Mouse (Mus musculus): ENCODE measurements around the gene Alyref. TPM values are rescaled to one million over a fixed set of nuclear protein-coding genes. Genes with fewer than 3 reads are reported as not detected.

Alyref gene
- polyA plus RNA-seq, 1 experiment from 2014 or later = 778 TPM

GRCm38 (mm10) chr11:120631726-120632448 is 33.7 kb upstream of the Alyref start:
- Histone ChIP-seq H3K36me3 (peaks cover 25% of the 10 kb centered on the region), H3K27ac (peak overlapping the region; percentile 87), H3K4me3 (replicated peaks) (peak overlapping the region; percentile 97), H3K4me2 (peak overlapping the region; percentile 92), H3K9me3 (no peaks in the 10 kb centered on the region), H3K27me3 (no peaks in the 10 kb centered on the region), H3K9ac (replicated peaks) (peak overlapping the region; percentile 88), H3K4me1 (replicated peaks) (peaks cover 28% of the 10 kb centered on the region)
- ATAC-seq (ENCODE audit: insufficient number of reproducible peaks, insufficient read depth, low FRiP score, low TSS enrichment, low read depth) = no peak
- 56% methylated on average over 4 of the region's 4 CpGs for WGBS

- WGBS = 48% methylated on average over 7 of the region's 7 CpGs
- Histone ChIP-seq H3K27me3 (no peaks in the 10 kb centered on the region), H3K4me3 (replicated peaks) (peak overlapping the region; percentile 97; the same call in 1 of the 2 replicates), H3K9me3 (no peaks in the 10 kb centered on the region), H3K4me1 (replicated peaks) (peaks cover 28% of the 10 kb centered on the region), H3K9ac (replicated peaks) (peak overlapping the region; percentile 48; the same call in 1 of the 2 replicates), H3K27ac (0 out of 2 replicates have a peak overlapping the region, but pooled peaks have one; percentile 87), H3K36me3 (peaks cover 31% of the 10 kb centered on the region), H3K4me2 (peak overlapping the region; percentile 92)
- ATAC-seq (ENCODE audit: insufficient number of reproducible peaks, insufficient read depth, low FRiP score, low TSS enrichment, low read depth) = no peak
These were observed 32.9 kb upstream of the Alyref start for GRCm38 (mm10) chr11:120630881-120631725.

- H3K9me3 ChIP-seq = no peaks in the 10 kb centered on the region
- no peak overlapping the region; the same call in 1 of the 2 replicates for H3K27ac ChIP-seq
- H3K4me2 ChIP-seq = peak overlapping the region; percentile 6; the same call in 1 of the 2 replicates
- WGBS = 66% methylated on average over 5 of the region's 5 CpGs
- peaks cover 30% of the 10 kb centered on the region for H3K4me1 ChIP-seq (replicated peaks)
- H3K4me3 ChIP-seq (replicated peaks) = no peak overlapping the region
- no peaks in the 10 kb centered on the region for H3K27me3 ChIP-seq
- peaks cover 34% of the 10 kb centered on the region for H3K36me3 ChIP-seq
- ATAC-seq (ENCODE audit: insufficient number of reproducible peaks, insufficient read depth, low FRiP score, low TSS enrichment, low read depth) = no peak
- peak overlapping the region; percentile 48; the same call in 1 of the 2 replicates for H3K9ac ChIP-seq (replicated peaks)
These were observed 32.3 kb upstream of the Alyref start for GRCm38 (mm10) chr11:120630401-120630871.

GRCm38 (mm10) chr11:120629911-120630310 is 31.7 kb upstream of the Alyref start:
- H3K27ac ChIP-seq = peak overlapping the region; percentile 23; the same call in 1 of the 2 replicates
- WGBS = 54% methylated on average over 7 of the region's 7 CpGs

GRCm38 (mm10) chr11:120629341-120629730 is 31.2 kb upstream of the Alyref start:
- WGBS = 82% methylated on average over 23 of the region's 23 CpGs
- no peak for ATAC-seq (ENCODE audit: insufficient number of reproducible peaks, insufficient read depth, low FRiP score, low TSS enrichment, low read depth)
- H3K27me3 ChIP-seq = no peaks in the 10 kb centered on the region
- H3K4me3 ChIP-seq (replicated peaks) = no peak overlapping the region
- 0 out of 2 replicates have a peak overlapping the region, but pooled peaks have one; percentile 48 for H3K9ac ChIP-seq (replicated peaks)
- 0 out of 2 replicates have a peak overlapping the region, but pooled peaks have one; percentile 23 for H3K27ac ChIP-seq
- H3K4me1 ChIP-seq (replicated peaks) = peaks cover 34% of the 10 kb centered on the region
- no peaks in the 10 kb centered on the region for H3K9me3 ChIP-seq
- H3K36me3 ChIP-seq = peaks cover 34% of the 10 kb centered on the region
- peak overlapping the region; percentile 21; the same call in 1 of the 2 replicates for H3K4me2 ChIP-seq

More at GRCm38 (mm10) chr11:120629911-120630310, 31.7 kb upstream of the Alyref start:
- Histone ChIP-seq H3K4me2 (peak overlapping the region; percentile 6; the same call in 1 of the 2 replicates), H3K4me1 (replicated peaks) (peaks cover 34% of the 10 kb centered on the region), H3K9ac (replicated peaks) (peak overlapping the region; percentile 48; the same call in 1 of the 2 replicates), H3K4me3 (replicated peaks) (no peak overlapping the region), H3K36me3 (peaks cover 34% of the 10 kb centered on the region), H3K27me3 (no peaks in the 10 kb centered on the region), H3K9me3 (no peaks in the 10 kb centered on the region)
- no peak for ATAC-seq (ENCODE audit: insufficient number of reproducible peaks, insufficient read depth, low FRiP score, low TSS enrichment, low read depth)

GRCm38 (mm10) chr11:120628601-120629340 is 30.6 kb upstream of the Alyref start:
- ATAC-seq (ENCODE audit: insufficient number of reproducible peaks, insufficient read depth, low FRiP score, low TSS enrichment, low read depth) = no peak
- H3K4me2 ChIP-seq = 0 out of 2 replicates have a peak overlapping the region, but pooled peaks have one; percentile 21
- no peaks in the 10 kb centered on the region for H3K27me3 ChIP-seq
- H3K4me1 ChIP-seq (replicated peaks) = peaks cover 39% of the 10 kb centered on the region
- 94% methylated on average over 23 of the region's 23 CpGs for WGBS
- no peaks in the 10 kb centered on the region for H3K9me3 ChIP-seq
- H3K4me3 ChIP-seq (replicated peaks) = no peak overlapping the region
- peaks cover 34% of the 10 kb centered on the region for H3K36me3 ChIP-seq
- no peak overlapping the region for H3K27ac ChIP-seq
- H3K9ac ChIP-seq (replicated peaks) = no peak overlapping the region

GRCm38 (mm10) chr11:120627468-120628300 is 29.5 kb upstream of the Alyref start:
- no peak overlapping the region for H3K4me3 ChIP-seq (replicated peaks)
- H3K27ac ChIP-seq = no peak overlapping the region
- no peak for ATAC-seq (ENCODE audit: insufficient number of reproducible peaks, insufficient read depth, low FRiP score, low TSS enrichment, low read depth)
- no peak overlapping the region for H3K9ac ChIP-seq (replicated peaks)
- H3K27me3 ChIP-seq = no peaks in the 10 kb centered on the region
- H3K36me3 ChIP-seq = peaks cover 38% of the 10 kb centered on the region
- H3K9me3 ChIP-seq = no peaks in the 10 kb centered on the region
- H3K4me1 ChIP-seq (replicated peaks) = peaks cover 39% of the 10 kb centered on the region
- 81% methylated on average over 22 of the region's 22 CpGs for WGBS
- no peak overlapping the region for H3K4me2 ChIP-seq

- Histone ChIP-seq H3K36me3 (peaks cover 46% of the 10 kb centered on the region), H3K4me2 (no peak overlapping the region), H3K9ac (replicated peaks) (no peak overlapping the region), H3K4me3 (replicated peaks) (no peak overlapping the region), H3K27me3 (no peaks in the 10 kb centered on the region), H3K4me1 (replicated peaks) (peaks cover 33% of the 10 kb centered on the region), H3K27ac (no peak overlapping the region), H3K9me3 (no peaks in the 10 kb centered on the region)
- 91% methylated on average over 11 of the region's 11 CpGs for WGBS
- ATAC-seq (ENCODE audit: insufficient number of reproducible peaks, insufficient read depth, low FRiP score, low TSS enrichment, low read depth) = no peak
These were observed 28.8 kb upstream of the Alyref start for GRCm38 (mm10) chr11:120626785-120627467.

GRCm38 (mm10) chr11:120625152-120625775 is 27.1 kb upstream of the Alyref start, which contains the start of gene Sirt7:
Gene Sirt7 (minus strand): TSS chr11:120625240.
- H3K36me3 ChIP-seq = peaks cover 61% of the 10 kb centered on the region
- whole genome bisulfite sequencing = 15% methylated on average over 5 of the region's 5 CpGs
- H3K4me3 ChIP-seq (replicated peaks) = peak within 1 kb of the TSS; percentile 98
- H3K9ac ChIP-seq (replicated peaks) = peak within 1 kb of the TSS; percentile 77
- peak within 1 kb of the TSS; percentile 99 for H3K4me2 ChIP-seq
- peaks cover 18% of the 10 kb centered on the region for H3K4me1 ChIP-seq (replicated peaks)
- no peaks in the 10 kb centered on the region for H3K27me3 ChIP-seq
- H3K27ac ChIP-seq = peak within 1 kb of the TSS; percentile 80
- H3K9me3 ChIP-seq = no peaks in the 10 kb centered on the region
- no peak for ATAC-seq (ENCODE audit: insufficient number of reproducible peaks, insufficient read depth, low FRiP score, low TSS enrichment, low read depth)
